11 mouse cellular contexts compared by ENCODE assay signal in genomic region chr2:30417595-30418165, GRCm38 (mm10). TPM values are rescaled to one million over a fixed set of nuclear protein-coding genes. Genes with fewer than 3 reads are reported as not detected.
DNase-seq lines count a peak whose midpoint lies in the region; ATAC-seq and TF ChIP-seq lines count a peak whose summit lies in the region.
"Had no signal": no experiment of that assay in that cellular context is flagged by ENCODE, and none has a peak within 500 bp of the region (broad histone marks: within the 10 kb centered on the region; RNA-seq: fewer than 3 reads in every experiment).

No protein-coding gene starts in this region.

- 71% methylated on average over 5 of the region's 5 CpGs for WGBS in kidney, embryonic 14.5 days
- WGBS in embryonic facial prominence, embryonic 10.5 days = 85% methylated on average over 5 of the region's 5 CpGs
- 31% methylated on average over 5 of the region's 5 CpGs for WGBS in liver, embryonic 12.5 days (ENCODE audit: insufficient replicate concordance)

- TF ChIP-seq CTCF in MEL (IDR thresholded peaks at IDR 0.05 in 2 of 3, conservative IDR thresholded peaks at IDR 0.05 in 1 of 3; ENCODE audit: control insufficient read depth in 1 of 3, insufficient read depth in 1 of 3, low read depth in 2 of 3, low read length in 3 of 3, poor library complexity in 1 of 3, severe bottlenecking in 1 of 3) = no peak

- ATAC-seq in kidney, embryonic 14.5 days (ENCODE audit: low FRiP score, low TSS enrichment) = no peak
- ATAC-seq in liver, embryonic 12.5 days = peak; percentile 75
- ATAC-seq: Patski had no signal

- H3K4me3 ChIP-seq in kidney, embryonic 14.5 days (ENCODE audit: low read length) = no peak overlapping the region
- peak overlapping the region; percentile 66 to 95 for H3K4me3 ChIP-seq in MEL (ENCODE audit: control insufficient read depth in 1 of 2, insufficient read depth in 1 of 2, low read depth in 2 of 2, low read length in 2 of 2)
- peak overlapping the region; percentile 87; the same call in 1 of the 2 replicates for H3K4me3 ChIP-seq in embryonic facial prominence, embryonic 10.5 days
- peak overlapping the region; percentile 98 for H3K4me3 ChIP-seq in liver, embryonic 12.5 days

- peaks cover 29% of the 10 kb centered on the region for H3K4me1 ChIP-seq in kidney, embryonic 14.5 days (ENCODE audit: control insufficient read depth, insufficient read depth, low read length)
- peaks cover 12 to 26% of the 10 kb centered on the region in 2 experiments; a peak in 3 of 4 replicates for H3K4me1 ChIP-seq in MEL (ENCODE audit: control insufficient read depth in 1 of 2, insufficient read depth in 2 of 2, low read length in 2 of 2)
- H3K4me1 ChIP-seq in embryonic facial prominence, embryonic 10.5 days = peaks cover 58% of the 10 kb centered on the region
- peaks cover 76% of the 10 kb centered on the region for H3K4me1 ChIP-seq in liver, embryonic 12.5 days

- TF ChIP-seq POLR2A in MEL (IDR thresholded peaks at IDR 0.05; ENCODE audit: control insufficient read depth in 1 of 2, insufficient read depth in 1 of 2, low read depth in 1 of 2, low read length in 2 of 2, poor library complexity in 1 of 2) = no peak

- no peak for DNase-seq in kidney, postnatal 25 days
- DNase-seq in MEL (ENCODE audit: low read depth, low spot score) = peak; percentile 57
- no peak for DNase-seq in embryonic facial prominence, embryonic 10.5 days (ENCODE audit: low spot score)
- DNase-seq in testis, postnatal 10 days (ENCODE audit: low spot score) = no peak
- DNase-seq in right cerebral cortex, postnatal 25 days = no peak
- no peak for DNase-seq in gastrocnemius, postnatal 25 days
- DNase-seq: cerebellum, adult 2 months; gastrocnemius, postnatal 36 days had no signal

- H3K9me3 ChIP-seq in kidney, embryonic 14.5 days (ENCODE audit: control insufficient read depth, low read length) = no peaks in the 10 kb centered on the region
- H3K9me3 ChIP-seq in MEL (replicated peaks; ENCODE audit: insufficient read depth, low read length) = no peaks in the 10 kb centered on the region
- no peaks in the 10 kb centered on the region for H3K9me3 ChIP-seq in embryonic facial prominence, embryonic 10.5 days
- H3K9me3 ChIP-seq in liver, embryonic 12.5 days (replicated peaks) = no peaks in the 10 kb centered on the region

- TF ChIP-seq EP300 in MEL (IDR thresholded peaks at IDR 0.05; ENCODE audit: low read depth in 1 of 2, low read length in 2 of 2) = peak; percentile 48 to 70; a peak in 3 of 4 replicates

- H3K4me2 ChIP-seq in kidney, embryonic 14.5 days (replicated peaks; ENCODE audit: low read depth, low read length) = 0 out of 2 replicates have a peak overlapping the region, but pooled peaks have one; percentile 29
- H3K4me2 ChIP-seq in liver, embryonic 12.5 days = peak overlapping the region; percentile 93

- peaks cover 62% of the 10 kb centered on the region for H3K79me2 ChIP-seq in MEL (ENCODE audit: control insufficient read depth, insufficient read depth, low read length, poor library complexity)

- no peaks in the 10 kb centered on the region for H3K27me3 ChIP-seq in kidney, embryonic 14.5 days (ENCODE audit: control insufficient read depth, insufficient read depth, low read length)
- H3K27me3 ChIP-seq in MEL (ENCODE audit: control insufficient read depth in 1 of 2, insufficient read depth in 2 of 2, low read length in 2 of 2) = no peaks in the 10 kb centered on the region
- H3K27me3 ChIP-seq in embryonic facial prominence, embryonic 10.5 days (replicated peaks; ENCODE audit: low read depth, poor library complexity, severe bottlenecking) = peaks cover 22% of the 10 kb centered on the region
- no peaks in the 10 kb centered on the region for H3K27me3 ChIP-seq in liver, embryonic 12.5 days (replicated peaks)
- H3K27me3 ChIP-seq: Patski had no signal

- TF ChIP-seq RAD21 in MEL (IDR thresholded peaks at IDR 0.05; ENCODE audit: low read depth, low read length) = no peak

- H3K36me3 ChIP-seq in kidney, embryonic 14.5 days (ENCODE audit: control insufficient read depth, insufficient read depth, low read length) = no peaks in the 10 kb centered on the region
- H3K36me3 ChIP-seq in MEL (ENCODE audit: control insufficient read depth in 1 of 2, insufficient read depth in 2 of 2, low read length in 2 of 2) = peaks cover 6 to 18% of the 10 kb centered on the region in 2 experiments
- peaks cover 19% of the 10 kb centered on the region for H3K36me3 ChIP-seq in embryonic facial prominence, embryonic 10.5 days (replicated peaks)
- H3K36me3 ChIP-seq in liver, embryonic 12.5 days = peaks cover 38% of the 10 kb centered on the region

- H3K27ac ChIP-seq in kidney, embryonic 14.5 days (ENCODE audit: low read depth, low read length) = no peak overlapping the region
- H3K27ac ChIP-seq in MEL (ENCODE audit: control insufficient read depth, low read depth, low read length) = peak overlapping the region; percentile 74
- H3K27ac ChIP-seq in embryonic facial prominence, embryonic 10.5 days (replicated peaks) = peak overlapping the region; percentile 80; the same call in 1 of the 2 replicates
- H3K27ac ChIP-seq in liver, embryonic 12.5 days = peak overlapping the region; percentile 97

- no peak overlapping the region for H3K9ac ChIP-seq in kidney, embryonic 14.5 days (ENCODE audit: low read depth, low read length)
- peak overlapping the region; percentile 43 for H3K9ac ChIP-seq in MEL (ENCODE audit: control insufficient read depth, low read depth, low read length, poor library complexity, severe bottlenecking)
- H3K9ac ChIP-seq in liver, embryonic 12.5 days = peak overlapping the region; percentile 100

TF ChIP-seq in MEL, 35 proteins besides CTCF, POLR2A, EP300 and RAD21:
- TF ChIP-seq SIN3A (IDR thresholded peaks at IDR 0.05; ENCODE audit: low read length) (peak; percentile 63), TCF12 (IDR thresholded peaks at IDR 0.05; ENCODE audit: low read depth, low read length) (peak; percentile 76), BHLHE40 (IDR thresholded peaks at IDR 0.05; ENCODE audit: borderline replicate concordance, low read depth, low read length) (peak; percentile 19; the same call in 1 of the 2 replicates), ELF1 (IDR thresholded peaks at IDR 0.05; ENCODE audit: low read depth, low read length) (no peak), TAL1 (IDR thresholded peaks at IDR 0.05; ENCODE audit: low read length) (peak; percentile 62), NELFE (IDR thresholded peaks at IDR 0.05; ENCODE audit: low read depth, low read length) (no peak), ETS1 (IDR thresholded peaks at IDR 0.05; ENCODE audit: low read depth, low read length) (peak; percentile 54), GATA1 (IDR thresholded peaks at IDR 0.05; ENCODE audit: low read depth, low read length) (peak; percentile 54)
TF ChIP-seq in MEL: peak in this region for 6.

RNA-seq across cellular contexts. Expression of gene Ptpa, which starts 1.8 kb away (rescaled TPM):
- 92.3 and 96.0 TPM in 2 replicates for polyA plus RNA-seq in kidney, embryonic 14.5 days (2014; fragmentation: Nextera tagmentation; extraction: Ambion mirVana)
- total RNA-seq in MEL (2012; rRNA removed) = 139 and 159 TPM in 2 replicates
- 100 to 1,000 TPM in 1 of 2 experiments, not detected in 1; 382 TPM for polyA plus RNA-seq in MEL (2012; ENCODE audit: insufficient read depth in 1 of 2, insufficient read length in 2 of 2, low read depth in 1 of 2, low replicate concordance in 2 of 2, missing spikeins in 1 of 2)
- polyA plus RNA-seq in embryonic facial prominence, embryonic 10.5 days (2016; fragmentation: Nextera tagmentation; extraction: Ambion mirVana) = 161 and 162 TPM in 2 replicates
- 168 and 173 TPM in 2 replicates for polyA plus RNA-seq in liver, embryonic 12.5 days (2016; fragmentation: Nextera tagmentation; extraction: Ambion mirVana)
- total RNA-seq in gastrocnemius, postnatal 25 days (2021) = 10 to 100 TPM; 67.1 to 68.5 TPM

RNA-seq across cellular contexts. Expression of gene Crat, which starts 2.1 kb away (rescaled TPM):
- polyA plus RNA-seq in kidney, embryonic 14.5 days (2014; fragmentation: Nextera tagmentation; extraction: Ambion mirVana) = 21.4 and 30.6 TPM in 2 replicates
- 22.0 and 23.9 TPM in 2 replicates for total RNA-seq in MEL (2012; rRNA removed)
- 10 to 100 TPM in 1 of 2 experiments, not detected in 1; 93.9 TPM for polyA plus RNA-seq in MEL (2012; ENCODE audit: insufficient read depth in 1 of 2, insufficient read length in 2 of 2, low read depth in 1 of 2, low replicate concordance in 2 of 2, missing spikeins in 1 of 2)
- polyA plus RNA-seq in embryonic facial prominence, embryonic 10.5 days (2016; fragmentation: Nextera tagmentation; extraction: Ambion mirVana) = 19.9 and 20.3 TPM in 2 replicates
- polyA plus RNA-seq in liver, embryonic 12.5 days (2016; fragmentation: Nextera tagmentation; extraction: Ambion mirVana) = 26.0 and 28.6 TPM in 2 replicates
- 100 to 1,000 TPM; 315 to 363 TPM for total RNA-seq in gastrocnemius, postnatal 25 days (2021)

RNA-seq across cellular contexts. Expression of gene Dolpp1, which starts 25.6 kb away (rescaled TPM):
- 31.0 and 34.7 TPM in 2 replicates for polyA plus RNA-seq in kidney, embryonic 14.5 days (2014; fragmentation: Nextera tagmentation; extraction: Ambion mirVana)
- total RNA-seq in MEL (2012; rRNA removed) = 24.6 and 28.0 TPM in 2 replicates
- polyA plus RNA-seq in MEL (2012; ENCODE audit: insufficient read depth in 1 of 2, insufficient read length in 2 of 2, low read depth in 1 of 2, low replicate concordance in 2 of 2, missing spikeins in 1 of 2) = 10 to 100 TPM in 1 of 2 experiments, not detected in 1; 37.5 TPM
- 46.2 and 47.9 TPM in 2 replicates for polyA plus RNA-seq in embryonic facial prominence, embryonic 10.5 days (2016; fragmentation: Nextera tagmentation; extraction: Ambion mirVana)
- 23.5 and 24.3 TPM in 2 replicates for polyA plus RNA-seq in liver, embryonic 12.5 days (2016; fragmentation: Nextera tagmentation; extraction: Ambion mirVana)
- 1 to 10 TPM; 5.2 to 6.8 TPM for total RNA-seq in gastrocnemius, postnatal 25 days (2021)

RNA-seq across cellular contexts. Expression of gene Miga2, which starts 53.6 kb away (rescaled TPM):
- polyA plus RNA-seq in kidney, embryonic 14.5 days (2014; fragmentation: Nextera tagmentation; extraction: Ambion mirVana) = 14.5 and 25.0 TPM in 2 replicates
- total RNA-seq in MEL (2012; rRNA removed) = 15.3 and 25.8 TPM in 2 replicates
- polyA plus RNA-seq in MEL (2012; ENCODE audit: insufficient read depth in 1 of 2, insufficient read length in 2 of 2, low read depth in 1 of 2, low replicate concordance in 2 of 2, missing spikeins in 1 of 2) = 10 to 100 TPM in 1 of 2 experiments, not detected in 1; 20.3 TPM
- polyA plus RNA-seq in embryonic facial prominence, embryonic 10.5 days (2016; fragmentation: Nextera tagmentation; extraction: Ambion mirVana) = 29.3 and 30.8 TPM in 2 replicates
- 12.7 and 13.6 TPM in 2 replicates for polyA plus RNA-seq in liver, embryonic 12.5 days (2016; fragmentation: Nextera tagmentation; extraction: Ambion mirVana)
- total RNA-seq in gastrocnemius, postnatal 25 days (2021) = 10 to 100 TPM; 22.8 to 23.8 TPM

RNA-seq across cellular contexts. Expression of gene Ier5l, which starts 56.3 kb away (rescaled TPM):
- polyA plus RNA-seq in kidney, embryonic 14.5 days (2014; fragmentation: Nextera tagmentation; extraction: Ambion mirVana) = 5.5 and 7.2 TPM in 2 replicates
- total RNA-seq in MEL (2012; rRNA removed) = not detected in 2 replicates
- polyA plus RNA-seq in MEL (2012; ENCODE audit: insufficient read depth in 1 of 2, insufficient read length in 2 of 2, low read depth in 1 of 2, low replicate concordance in 2 of 2, missing spikeins in 1 of 2) = under 1 TPM in 1 of 2 experiments, not detected in 1; 0.06 TPM
- polyA plus RNA-seq in embryonic facial prominence, embryonic 10.5 days (2016; fragmentation: Nextera tagmentation; extraction: Ambion mirVana) = 2.8 and 3.4 TPM in 2 replicates
- polyA plus RNA-seq in liver, embryonic 12.5 days (2016; fragmentation: Nextera tagmentation; extraction: Ambion mirVana) = 0.44 and 0.59 TPM in 2 replicates
- total RNA-seq in gastrocnemius, postnatal 25 days (2021) = 1 to 10 TPM; 2.1 to 2.5 TPM
